Mouse (Mus musculus): ENCODE results near the gene Ulk4. TPM values are rescaled to one million over a fixed set of nuclear protein-coding genes. Genes with fewer than 3 reads are reported as not detected.

Gene Ulk4
- polyA plus RNA-seq, 1 experiment from 2014 or later, result 32.8 TPM

DNA sequence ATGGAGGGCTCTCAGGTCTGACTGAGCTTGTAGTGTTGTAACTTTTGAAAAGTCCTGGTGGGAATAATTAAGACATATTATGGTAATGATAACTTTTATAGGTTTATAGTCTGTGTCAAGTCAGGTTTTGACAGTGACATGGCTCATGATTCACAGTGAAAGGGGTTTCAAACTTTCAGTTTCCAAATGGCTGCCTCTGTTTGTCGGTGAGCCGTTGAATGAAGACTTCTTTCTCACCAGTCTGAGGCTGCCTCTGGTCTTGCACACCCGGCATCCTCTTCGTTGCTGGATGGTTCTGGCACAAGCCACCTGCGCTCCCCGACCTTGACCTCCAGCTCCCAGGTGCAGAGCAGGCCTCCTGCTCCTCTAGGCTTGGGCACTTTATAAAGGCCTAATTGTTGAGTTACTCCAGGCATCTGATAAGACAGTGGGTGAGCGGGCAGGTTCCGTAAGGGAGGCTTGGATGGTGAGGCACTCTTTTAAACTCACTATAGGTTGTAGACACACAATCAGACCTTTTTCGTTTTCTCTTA is 22.3 kb upstream of the Ulk4 start:
- WGBS (ENCODE audit: insufficient replicate concordance), result 69% methylated on average over 9 of the region's 9 CpGs
- ATAC-seq (ENCODE audit: insufficient read depth), result no peak
- Histone ChIP-seq H3K4me2 (peak overlapping the region; percentile 95; the same call in 1 of the 2 replicates), H3K36me3 (replicated peaks) (no peaks in the 10 kb centered on the region), H3K27ac (replicated peaks) (no peak overlapping the region), H3K9me3 (replicated peaks) (no peaks in the 10 kb centered on the region), H3K4me3 (replicated peaks) (no peak overlapping the region; the same call in 1 of the 2 replicates), H3K4me1 (replicated peaks) (peaks cover 42% of the 10 kb centered on the region), H3K27me3 (peaks cover 40% of the 10 kb centered on the region), H3K9ac (no peak overlapping the region)

DNA sequence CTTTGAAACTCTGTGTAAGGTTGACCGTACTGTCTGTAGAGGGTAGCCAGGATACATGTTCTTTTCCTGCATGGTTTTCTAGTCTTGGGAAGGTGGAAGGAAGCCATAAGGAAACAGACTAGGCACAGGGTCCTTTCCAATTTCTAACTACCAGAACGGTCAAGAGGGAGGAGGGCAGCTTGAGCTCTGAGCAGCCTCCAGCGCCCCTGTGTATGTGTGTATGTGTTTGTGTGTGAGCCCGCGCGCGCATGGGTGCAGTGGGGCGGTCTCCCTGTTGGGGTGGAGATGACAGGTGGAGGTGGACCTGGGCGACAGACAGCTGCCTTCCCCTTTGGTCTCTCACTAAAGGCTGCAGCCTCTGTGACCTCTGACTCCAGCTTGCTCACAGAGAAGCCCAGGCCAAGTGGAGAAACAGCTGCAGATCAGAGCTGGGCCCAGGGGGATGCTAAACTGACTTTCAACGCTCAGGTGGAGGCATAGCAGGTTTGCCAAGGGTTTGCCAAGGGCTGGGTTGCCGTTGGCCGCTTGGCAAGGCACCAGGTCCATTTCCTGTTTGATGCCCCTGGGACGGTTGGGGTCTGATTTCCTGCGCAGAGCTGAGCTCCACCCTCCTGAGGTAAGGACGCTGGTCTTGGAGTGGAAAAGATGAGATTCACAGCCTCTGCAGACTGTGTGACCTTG is 21.6 kb upstream of the Ulk4 start:
- Histone ChIP-seq H3K9me3 (replicated peaks) (no peaks in the 10 kb centered on the region), H3K4me2 (peak overlapping the region; percentile 95), H3K27me3 (peaks cover 48% of the 10 kb centered on the region), H3K36me3 (replicated peaks) (no peaks in the 10 kb centered on the region), H3K27ac (replicated peaks) (no peak overlapping the region), H3K4me3 (replicated peaks) (peak overlapping the region; percentile 70), H3K4me1 (replicated peaks) (peaks cover 41% of the 10 kb centered on the region), H3K9ac (peak overlapping the region; percentile 71; the same call in 1 of the 2 replicates)
- 17% methylated on average over 15 of the region's 15 CpGs for WGBS (ENCODE audit: insufficient replicate concordance)
- no peak for ATAC-seq (ENCODE audit: insufficient read depth)

DNA sequence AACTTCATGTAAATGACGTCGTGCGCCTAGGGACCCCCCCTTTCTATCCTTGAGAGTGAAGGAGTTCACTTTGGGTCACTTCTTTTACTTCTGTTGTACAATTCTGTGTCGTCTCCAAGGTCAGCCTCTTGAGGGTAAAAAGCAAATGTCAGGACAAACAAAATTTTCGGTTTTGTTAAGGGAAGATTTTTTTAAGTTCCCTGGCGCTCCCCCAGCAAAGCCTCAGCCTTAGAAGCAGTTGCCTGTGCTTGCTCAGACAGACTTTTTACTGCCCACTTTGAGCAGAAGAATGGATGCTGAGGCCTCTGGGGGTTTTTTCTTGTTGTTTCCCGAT is 21.0 kb upstream of the Ulk4 start:
- Histone ChIP-seq H3K9ac (peak overlapping the region; percentile 71), H3K27ac (replicated peaks) (0 out of 2 replicates have a peak overlapping the region, but pooled peaks have one; percentile 45), H3K36me3 (replicated peaks) (no peaks in the 10 kb centered on the region), H3K4me2 (peak overlapping the region; percentile 95), H3K27me3 (peaks cover 53% of the 10 kb centered on the region), H3K4me1 (replicated peaks) (peaks cover 41% of the 10 kb centered on the region), H3K4me3 (replicated peaks) (peak overlapping the region; percentile 70), H3K9me3 (replicated peaks) (no peaks in the 10 kb centered on the region)
- ATAC-seq (ENCODE audit: insufficient read depth), result no peak
- 1% methylated on average over 7 of the region's 7 CpGs for WGBS (ENCODE audit: insufficient replicate concordance)

- H3K9me3 ChIP-seq (replicated peaks), result no peaks in the 10 kb centered on the region
- H3K36me3 ChIP-seq (replicated peaks), result no peaks in the 10 kb centered on the region
- H3K4me3 ChIP-seq (replicated peaks), result peak within 1 kb of the TSS; percentile 70
- under 1% methylated on average over 85 of the region's 116 CpGs for WGBS (ENCODE audit: insufficient replicate concordance)
- H3K27me3 ChIP-seq, result peaks cover 56% of the 10 kb centered on the region
- peak within 1 kb of the TSS; percentile 45; the same call in 1 of the 2 replicates for H3K27ac ChIP-seq (replicated peaks)
- peak within 1 kb of the TSS; percentile 71 for H3K9ac ChIP-seq
- H3K4me1 ChIP-seq (replicated peaks), result peaks cover 41% of the 10 kb centered on the region
- H3K4me2 ChIP-seq, result peak within 1 kb of the TSS; percentile 95
- ATAC-seq (ENCODE audit: insufficient read depth), result peak; percentile 89
Measured at GRCm38 (mm10) chr9:121297171-121298064, 20.4 kb upstream of the Ulk4 start, which contains the start of gene Trak1. Gene Trak1, plus strand, starts transcription at chr9:121297502.

- peaks cover 34% of the 10 kb centered on the region for H3K4me1 ChIP-seq (replicated peaks)
- no peak overlapping the region for H3K4me2 ChIP-seq
- no peak for ATAC-seq (ENCODE audit: insufficient read depth)
- H3K9ac ChIP-seq, result no peak overlapping the region
- no peak overlapping the region for H3K4me3 ChIP-seq (replicated peaks)
- 51% methylated on average over 7 of the region's 7 CpGs for WGBS (ENCODE audit: insufficient replicate concordance)
- no peaks in the 10 kb centered on the region for H3K9me3 ChIP-seq (replicated peaks)
- H3K27me3 ChIP-seq, result peaks cover 56% of the 10 kb centered on the region
- H3K27ac ChIP-seq (replicated peaks), result no peak overlapping the region
- H3K36me3 ChIP-seq (replicated peaks), result no peaks in the 10 kb centered on the region
Measured at GRCm38 (mm10) chr9:121295221-121295620, 18.2 kb upstream of the Ulk4 start.

DNA sequence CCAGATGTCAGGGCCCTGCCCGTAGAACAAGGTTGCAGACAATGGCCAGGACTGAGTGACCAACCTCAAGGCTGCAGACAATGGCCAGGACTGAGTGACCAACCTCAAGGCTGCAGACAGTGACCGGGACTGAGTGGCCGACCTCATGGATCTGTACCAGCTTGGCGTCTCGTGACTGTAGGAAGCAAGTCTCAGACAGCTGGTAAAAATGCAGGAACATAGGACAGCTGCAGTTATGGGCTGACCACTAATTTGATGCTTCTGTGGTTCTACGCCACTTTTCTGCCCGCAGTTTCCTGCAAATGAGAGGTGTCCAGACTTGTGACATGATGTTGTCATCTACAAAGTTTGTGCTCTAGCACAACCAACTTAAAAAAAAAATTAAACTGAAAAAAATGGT is 16.2 kb upstream of the Ulk4 start:
- Histone ChIP-seq H3K4me2 (no peak overlapping the region), H3K27me3 (peaks cover 52% of the 10 kb centered on the region), H3K4me1 (replicated peaks) (peaks cover 13% of the 10 kb centered on the region), H3K36me3 (replicated peaks) (no peaks in the 10 kb centered on the region), H3K9ac (no peak overlapping the region), H3K4me3 (replicated peaks) (no peak overlapping the region), H3K27ac (replicated peaks) (no peak overlapping the region), H3K9me3 (replicated peaks) (no peaks in the 10 kb centered on the region)
- ATAC-seq (ENCODE audit: insufficient read depth), result no peak
- WGBS (ENCODE audit: insufficient replicate concordance), result 57% methylated on average over 7 of the region's 7 CpGs

- no peak overlapping the region for H3K9ac ChIP-seq
- no peak overlapping the region for H3K4me2 ChIP-seq
- H3K27ac ChIP-seq (replicated peaks), result no peak overlapping the region
- no peak overlapping the region for H3K4me3 ChIP-seq (replicated peaks)
- H3K36me3 ChIP-seq (replicated peaks), result no peaks in the 10 kb centered on the region
- H3K9me3 ChIP-seq (replicated peaks), result no peaks in the 10 kb centered on the region
- no peak for ATAC-seq (ENCODE audit: insufficient read depth)
- WGBS (ENCODE audit: insufficient replicate concordance), result 55% methylated on average over 2 of the region's 2 CpGs
- H3K27me3 ChIP-seq, result peaks cover 35% of the 10 kb centered on the region
- H3K4me1 ChIP-seq (replicated peaks), result peaks cover 8% of the 10 kb centered on the region
Measured at GRCm38 (mm10) chr9:121291275-121291674, 14.3 kb upstream of the Ulk4 start.

GRCm38 (mm10) chr9:121286325-121286901 is 9.4 kb upstream of the Ulk4 start:
- H3K4me2 ChIP-seq, result peak overlapping the region; percentile 82
- peak; percentile 74 for ATAC-seq (ENCODE audit: insufficient read depth)
- peak overlapping the region; percentile 31; the same call in 1 of the 2 replicates for H3K9ac ChIP-seq
- 43% methylated on average over 3 of the region's 3 CpGs for WGBS (ENCODE audit: insufficient replicate concordance)
- peak overlapping the region; percentile 76 for H3K27ac ChIP-seq (replicated peaks)
- no peaks in the 10 kb centered on the region for H3K27me3 ChIP-seq
- H3K4me3 ChIP-seq (replicated peaks), result peak overlapping the region; percentile 60
- peaks cover 18% of the 10 kb centered on the region for H3K4me1 ChIP-seq (replicated peaks)
- no peaks in the 10 kb centered on the region for H3K36me3 ChIP-seq (replicated peaks)
- H3K9me3 ChIP-seq (replicated peaks), result no peaks in the 10 kb centered on the region; the same call in 1 of the 2 replicates

GRCm38 (mm10) chr9:121285341-121286324 is 8.6 kb upstream of the Ulk4 start:
- peak overlapping the region; percentile 60 for H3K4me3 ChIP-seq (replicated peaks)
- no peaks in the 10 kb centered on the region for H3K36me3 ChIP-seq (replicated peaks)
- peak overlapping the region; percentile 51 for H3K9ac ChIP-seq
- WGBS (ENCODE audit: insufficient replicate concordance), result 19% methylated on average over 29 of the region's 29 CpGs
- H3K4me1 ChIP-seq (replicated peaks), result peaks cover 18% of the 10 kb centered on the region
- no peaks in the 10 kb centered on the region for H3K27me3 ChIP-seq
- H3K27ac ChIP-seq (replicated peaks), result peak overlapping the region; percentile 76
- H3K4me2 ChIP-seq, result peak overlapping the region; percentile 82
- peak; percentile 85 for ATAC-seq (ENCODE audit: insufficient read depth)
- H3K9me3 ChIP-seq (replicated peaks), result no peaks in the 10 kb centered on the region; the same call in 1 of the 2 replicates

- no peak overlapping the region for H3K4me3 ChIP-seq (replicated peaks)
Measured at GRCm38 (mm10) chr9:121284422-121284821, 7.4 kb upstream of the Ulk4 start.

More at GRCm38 (mm10) chr9:121284422-121284821, 7.4 kb upstream of the Ulk4 start:
- H3K27me3 ChIP-seq, result no peaks in the 10 kb centered on the region
- H3K9me3 ChIP-seq (replicated peaks), result no peaks in the 10 kb centered on the region; the same call in 1 of the 2 replicates
- H3K27ac ChIP-seq (replicated peaks), result no peak overlapping the region
- H3K36me3 ChIP-seq (replicated peaks), result no peaks in the 10 kb centered on the region
- 62% methylated on average over 3 of the region's 3 CpGs for WGBS (ENCODE audit: insufficient replicate concordance)
- H3K4me2 ChIP-seq, result peak overlapping the region; percentile 82; the same call in 1 of the 2 replicates
- H3K9ac ChIP-seq, result no peak overlapping the region
- no peak for ATAC-seq (ENCODE audit: insufficient read depth)
- peaks cover 18% of the 10 kb centered on the region for H3K4me1 ChIP-seq (replicated peaks)

Measured in liver, embryonic 15.5 days (tissue).